Mouse (Mus musculus) heart, postnatal 14 days (tissue): ENCODE measurements around the gene Cyp1a2. TPM values are rescaled to one million over a fixed set of nuclear protein-coding genes. Genes with fewer than 3 reads are reported as not detected.
"Not testable (repeated sequence)": the region's sequence is repeated elsewhere in the genome, so short reads cannot be mapped to it uniquely, and the experiment has no call there.

Source experiments
- DNase-seq, 2 experiments: peaks; one replicate each; pipeline ENCODE4 v3.0.0; 2021 to 2022
- intact Hi-C: fragments of 180-260 bp; cut with DNase I; formaldehyde crosslinking; loops from one replicate; pipeline ENCODE4 v1.15.1; 2025
- long read RNA-seq, 2 experiments: library from polyadenylated mRNA; stranded (forward); transcript quantifications; one replicate each; pipeline ENCODE4 v2.0.0; 2021
- total RNA-seq, 2 experiments: library from RNA; stranded (reverse); gene quantifications; 2 replicates each; pipeline ENCODE4 v1.2.3; 2021

Gene Cyp1a2
- not detected for total RNA-seq
- long read RNA-seq, experiment 1: 0 reads
- long read RNA-seq, experiment 2: 0 reads

DNA sequence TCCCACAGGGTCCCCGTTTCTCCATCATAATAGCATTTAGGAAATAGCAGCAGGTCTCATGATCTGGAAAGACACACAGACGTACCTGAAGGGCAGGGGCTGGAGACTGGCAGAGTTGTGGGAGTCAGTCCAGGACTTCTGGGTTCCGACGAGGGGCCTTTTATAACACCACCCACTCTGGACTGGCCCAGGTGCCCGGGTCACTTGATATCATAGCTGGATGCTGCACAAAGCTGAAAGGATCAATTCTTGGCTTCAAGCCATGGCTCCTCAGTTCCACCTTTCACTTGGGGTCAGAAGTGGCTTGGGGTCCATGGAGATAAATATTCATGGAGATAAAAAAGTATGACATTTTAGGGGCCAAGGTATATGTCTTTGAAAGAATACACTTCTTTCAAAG is at the start of gene Cyp1a2:
Cyp1a2 (minus strand) TSS at position 184 of the 400 bp plus-strand sequence.
- no peak for DNase-seq
- intact Hi-C loops: no loop called here

DNA sequence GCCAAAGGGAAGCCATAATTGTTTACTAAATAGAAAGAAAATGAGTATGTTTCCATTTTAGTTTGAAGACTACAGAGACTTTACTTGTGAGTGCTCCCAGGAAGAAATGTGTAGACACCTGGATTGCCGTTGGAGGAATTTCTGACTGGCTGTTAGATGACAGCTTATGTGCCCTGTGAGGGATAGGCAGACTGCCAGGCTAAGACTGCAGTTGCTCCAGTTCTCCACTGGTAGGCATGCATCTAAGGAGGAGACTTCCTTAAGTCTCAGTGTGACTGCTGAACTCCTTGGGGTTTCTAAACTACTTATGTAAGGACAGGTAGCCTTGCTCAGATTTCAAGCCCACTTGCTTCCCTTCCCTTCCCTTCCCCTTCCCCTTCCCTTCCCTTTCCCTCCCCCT is 44.8 kb upstream of the Cyp1a2 start:
- intact Hi-C loops: no loop called here

DNA sequence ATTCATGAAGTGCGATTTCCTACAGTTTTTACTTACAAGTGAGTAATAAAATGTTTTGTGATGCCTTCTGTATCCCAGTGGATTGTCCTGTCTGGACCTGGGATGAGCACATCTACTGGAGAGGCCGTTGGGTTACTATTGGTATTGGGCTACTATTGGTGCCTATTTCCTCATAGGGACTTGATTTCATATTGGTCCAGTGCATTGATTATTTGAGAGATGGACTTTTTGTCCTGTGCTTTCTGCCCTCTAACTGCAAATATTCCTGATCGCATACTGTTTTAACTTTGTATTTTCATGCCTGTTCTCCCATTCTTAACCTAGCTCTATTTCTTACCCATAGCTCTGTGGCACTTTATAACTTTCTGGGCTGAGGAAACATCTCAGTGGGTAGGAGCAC is 41.2 kb upstream of the Cyp1a2 start:
- intact Hi-C loops: no loop called here
- no peak for DNase-seq

More for the DNA sequence above, 44.8 kb upstream of the Cyp1a2 start:
- DNase-seq: no peak

DNA sequence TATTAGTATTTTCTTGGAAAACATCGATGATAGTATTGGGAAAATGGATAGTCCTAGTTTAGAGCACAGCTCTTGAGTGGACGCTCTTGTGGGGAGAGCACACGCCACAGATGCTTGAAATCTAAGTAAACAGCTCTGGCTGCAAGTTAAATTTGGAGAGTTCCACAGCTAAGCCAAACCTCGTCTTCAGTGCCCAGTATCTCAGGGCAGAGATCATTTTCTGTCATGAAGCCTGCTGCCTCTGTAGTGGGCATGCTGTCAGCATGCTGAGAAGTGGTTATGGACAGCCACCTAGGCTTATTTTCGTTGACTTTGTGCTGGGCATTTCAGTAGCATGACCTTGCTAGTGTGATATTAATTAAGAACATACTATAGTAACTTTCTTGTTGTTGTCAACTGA is 40.3 kb upstream of the Cyp1a2 start:
- DNase-seq: no peak
- intact Hi-C loops: no loop called here

- intact Hi-C loops: no loop called here
- DNase-seq: peak; percentile 80
Measured at GRCm38 (mm10) chr9:57723315-57723715, 39.8 kb upstream of the Cyp1a2 start.

- intact Hi-C loops: no loop called here
- DNase-seq: no peak
Measured at GRCm38 (mm10) chr9:57722371-57722770, 38.9 kb upstream of the Cyp1a2 start.

GRCm38 (mm10) chr9:57720736-57721135 is 37.2 kb upstream of the Cyp1a2 start:
- no peak for DNase-seq
- intact Hi-C loops: no loop called here

DNA sequence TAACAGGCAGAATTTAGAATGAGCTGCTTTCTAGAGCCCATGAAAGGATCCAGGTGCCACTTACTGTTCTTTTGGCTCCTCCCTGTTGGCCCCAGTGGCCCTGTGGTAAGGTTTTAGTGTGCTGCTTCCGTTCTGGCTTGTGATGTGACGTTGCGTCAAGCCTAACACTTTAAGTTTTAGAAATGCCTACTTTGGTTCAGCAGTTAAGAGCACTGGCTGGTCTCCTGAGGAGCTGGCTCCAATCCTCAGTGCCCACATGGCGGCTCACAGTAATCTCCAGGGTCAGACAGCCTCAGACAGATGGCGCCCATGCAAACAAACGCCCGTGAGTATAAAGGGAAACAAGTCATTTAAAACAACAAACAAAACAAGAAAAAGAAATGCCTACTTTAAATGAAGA is 34.9 kb upstream of the Cyp1a2 start:
- no peak for DNase-seq
- intact Hi-C loops: no loop called here

DNA sequence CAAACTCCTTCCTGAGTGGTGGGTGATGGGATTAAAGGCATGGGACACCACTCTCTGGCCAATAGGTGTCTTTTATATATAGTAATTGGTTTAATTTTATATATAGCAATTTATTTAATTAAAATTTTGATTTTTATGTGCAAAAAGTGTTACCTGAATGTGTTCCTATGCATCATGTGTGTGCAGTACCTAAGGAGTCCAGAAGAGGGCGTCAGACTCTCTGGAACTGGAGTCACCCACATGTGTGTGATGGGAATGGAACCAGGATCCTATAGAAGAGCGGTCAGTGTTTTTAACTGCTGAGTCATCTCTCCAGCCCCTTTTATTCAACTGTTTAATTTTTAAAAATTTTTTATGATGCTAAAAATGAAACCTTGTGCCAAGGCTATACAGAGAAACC is 28.7 kb upstream of the Cyp1a2 start:
- intact Hi-C loops: no loop called here

DNA sequence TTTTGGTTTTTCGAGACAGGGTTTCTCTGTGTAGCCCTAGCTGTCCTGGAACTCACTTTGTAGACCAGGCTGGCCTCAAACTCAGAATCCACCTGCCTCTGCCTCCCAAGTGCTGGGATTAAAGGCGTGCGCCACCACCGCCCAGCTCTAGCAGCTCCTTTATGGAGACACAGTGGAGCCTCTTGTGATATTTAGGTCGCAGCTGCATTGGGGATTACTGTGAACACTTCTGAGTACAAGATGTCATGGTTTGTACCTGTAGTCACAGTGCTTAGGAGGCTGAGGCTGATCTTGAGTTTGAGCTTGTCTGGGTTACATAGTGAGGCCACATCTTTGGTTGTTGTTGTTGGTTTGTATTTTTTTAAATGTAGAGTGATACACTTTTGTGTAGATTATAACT is 26.7 kb upstream of the Cyp1a2 start:
- intact Hi-C loops: not testable (repeated sequence)

More for the DNA sequence above, 28.7 kb upstream of the Cyp1a2 start:
- no peak for DNase-seq

DNA sequence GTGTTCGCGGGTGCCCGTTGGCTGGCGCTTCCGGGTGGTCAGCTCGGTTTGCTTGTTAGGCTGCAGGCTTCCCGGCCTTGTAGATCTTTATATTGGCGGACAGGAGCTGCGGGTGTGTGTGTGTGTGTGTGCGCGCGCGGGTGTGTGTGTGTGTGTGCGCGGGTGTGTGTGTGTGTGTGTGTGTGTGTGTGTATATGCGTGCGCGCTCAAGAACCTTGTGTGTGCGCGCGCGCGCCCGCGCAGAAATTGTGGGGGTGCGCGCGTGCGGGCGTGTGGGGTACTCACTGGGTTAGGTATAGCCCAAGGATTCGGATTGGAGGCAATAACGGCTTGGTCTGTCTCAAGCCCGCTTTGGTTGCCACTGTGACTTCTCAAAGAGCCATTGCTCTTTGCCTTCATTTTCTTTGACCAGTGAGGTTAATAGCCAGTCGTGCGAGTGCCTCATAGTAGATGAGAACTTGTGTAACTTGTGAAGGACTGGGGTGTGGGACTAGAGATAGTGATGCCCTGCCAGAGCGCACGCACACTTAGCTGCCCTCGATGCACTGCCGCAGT is 25.3 kb upstream of the Cyp1a2 start:
- DNase-seq: peak; percentile 49 to 53
- intact Hi-C loops: loop anchor here (5.0 kb wide), 1 partner anchor 34 kb away; no protein-coding TSS in a partner anchor

More for the DNA sequence above, 26.7 kb upstream of the Cyp1a2 start:
- DNase-seq: not testable (repeated sequence)

DNA sequence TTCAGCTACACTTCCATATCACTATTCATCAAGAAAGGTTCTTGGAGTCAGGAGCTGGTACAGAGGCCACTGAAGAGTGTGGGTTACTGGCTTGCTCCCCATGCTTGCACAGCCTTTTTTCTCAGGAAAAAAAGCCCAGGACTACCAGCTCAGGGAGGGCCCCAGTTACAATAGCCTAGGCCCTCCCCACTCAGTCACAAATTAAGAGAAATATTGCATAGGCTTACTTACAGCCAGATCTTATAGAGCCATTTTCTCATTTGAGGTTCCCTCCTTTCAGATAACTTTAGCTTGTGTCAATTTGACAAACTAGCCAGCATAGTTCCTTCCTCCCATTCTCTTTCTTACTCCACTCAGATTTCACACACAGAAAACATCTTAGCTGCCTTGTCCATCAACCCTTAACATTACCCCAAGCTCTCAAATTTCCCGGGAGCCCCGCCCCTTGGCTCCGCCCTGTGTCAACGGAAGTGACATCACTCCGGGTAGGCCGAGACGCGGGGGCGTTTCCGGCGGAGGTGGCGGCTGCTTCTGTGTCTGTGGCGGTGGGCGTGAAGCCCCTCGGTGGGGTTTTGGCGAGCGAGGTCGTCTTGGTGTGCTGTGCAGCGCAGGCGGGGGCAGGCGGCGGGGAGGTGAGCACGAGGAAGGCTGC is 24.7 kb upstream of the Cyp1a2 start, which contains the start of gene Edc3:
Edc3 (plus strand) TSS at position 473 of the 652 bp plus-strand sequence.
- intact Hi-C loops: loop anchor here (5.0 kb wide), 1 partner anchor 34 kb away; no protein-coding TSS in a partner anchor
- DNase-seq: peak; percentile 88 to 95

GRCm38 (mm10) chr9:57706496-57706895 is 23.0 kb upstream of the Cyp1a2 start:
- no peak for DNase-seq
- intact Hi-C loops: loop anchor here (5.0 kb wide), 1 partner anchor 36 kb away; no protein-coding TSS in a partner anchor

DNA sequence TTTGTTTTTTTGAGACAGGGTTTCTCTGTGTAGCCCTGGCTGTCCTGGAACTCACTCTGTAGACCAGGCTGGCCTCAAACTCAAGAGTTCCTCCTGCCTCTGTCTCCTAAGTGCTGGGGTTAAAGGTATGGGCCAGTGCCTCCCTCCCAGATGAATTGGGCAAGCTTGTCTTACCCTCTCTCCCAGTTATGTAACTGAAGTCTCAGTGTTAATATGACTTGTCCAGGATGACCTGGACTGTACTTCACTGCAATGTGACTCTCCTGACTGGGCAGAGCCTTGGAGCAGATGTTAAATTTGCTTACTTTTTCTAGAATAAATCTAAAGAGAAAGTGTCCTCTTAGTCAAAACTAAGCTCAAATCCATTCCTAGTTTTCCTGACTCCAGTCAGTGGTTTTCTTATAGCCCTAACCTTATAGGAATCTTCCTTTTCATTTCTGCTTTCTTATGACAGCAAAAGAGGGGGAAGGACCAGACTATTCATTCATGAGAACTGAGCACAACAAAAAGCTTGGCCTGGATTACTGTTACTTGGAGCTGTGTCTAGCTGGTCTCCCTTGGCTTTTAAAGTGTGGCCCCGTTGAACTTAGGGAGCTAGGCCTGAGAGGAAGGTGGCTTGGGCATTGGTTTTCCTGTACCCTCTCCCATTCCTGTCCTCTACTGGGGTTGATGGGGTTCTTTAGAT is 15.1 kb upstream of the Cyp1a2 start:
- intact Hi-C loops: no loop called here

DNA sequence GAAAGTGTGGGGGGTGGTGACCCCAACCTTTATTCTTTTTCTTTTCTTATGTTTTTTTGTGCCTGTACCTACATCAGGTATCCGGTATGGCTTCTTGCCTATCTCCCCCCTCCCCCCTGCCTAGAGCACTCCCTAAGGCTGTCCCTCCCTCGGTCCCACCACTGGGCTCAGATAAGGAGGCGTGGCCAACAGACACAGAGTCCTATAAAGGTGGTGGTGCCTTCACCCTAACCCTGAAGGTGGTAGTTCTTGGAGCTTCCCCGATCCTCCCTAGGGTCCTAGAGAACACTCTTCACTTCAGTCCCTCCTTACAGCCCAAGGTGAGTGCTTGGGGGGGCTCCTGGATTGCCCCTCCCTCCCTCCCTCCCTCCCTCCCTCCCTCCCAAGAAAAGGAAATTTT is 13.9 kb upstream of the Cyp1a2 start:
- no peak for DNase-seq
- intact Hi-C loops: no loop called here

More for the DNA sequence above, 15.1 kb upstream of the Cyp1a2 start:
- no peak for DNase-seq

DNA sequence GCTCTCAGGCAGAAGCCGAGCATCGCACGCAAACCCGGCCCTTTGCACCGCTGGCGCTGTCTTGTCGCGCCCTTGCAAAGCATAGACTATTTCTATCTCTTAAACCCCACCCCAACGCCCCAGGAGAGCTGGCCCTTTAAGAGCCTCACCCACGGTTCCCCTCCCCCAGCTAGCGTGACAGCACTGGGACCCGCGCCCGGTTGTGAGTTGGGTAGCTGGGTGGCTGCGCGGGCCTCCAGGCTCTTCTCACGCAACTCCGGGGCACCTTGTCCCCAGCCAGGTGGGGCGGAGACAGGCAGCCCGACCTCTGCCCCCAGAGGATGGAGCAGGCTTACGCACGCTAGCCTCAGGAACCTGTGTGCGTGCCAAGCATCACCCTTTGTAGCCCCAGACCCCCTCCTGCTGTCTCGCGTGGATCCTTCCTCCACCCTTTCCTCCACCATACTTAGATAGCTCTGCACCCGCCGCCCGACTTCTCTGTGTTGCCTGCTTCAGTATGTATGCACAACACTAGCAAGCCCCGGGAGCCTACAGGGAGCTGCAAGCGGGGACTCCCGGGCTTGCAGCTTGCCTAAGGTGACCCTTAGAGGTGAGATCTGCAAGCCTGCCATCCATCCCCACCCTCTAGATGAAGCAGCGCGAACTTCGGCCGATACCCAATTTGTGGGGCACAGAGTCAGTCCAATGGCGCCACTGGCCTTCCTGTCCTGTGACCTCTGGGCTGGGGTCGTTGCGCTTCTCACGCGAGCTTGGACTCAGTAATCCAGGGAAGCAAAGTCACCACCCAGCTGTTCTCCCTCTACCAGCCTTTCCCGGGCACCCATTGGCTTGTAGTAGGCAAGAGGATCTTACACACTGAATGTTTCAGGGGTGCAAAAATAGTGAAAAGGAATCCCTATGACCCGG is 13.1 kb upstream of the Cyp1a2 start:
- intact Hi-C loops: no loop called here
- peak; percentile 50 for DNase-seq

GRCm38 (mm10) chr9:57694108-57694507 is 10.6 kb upstream of the Cyp1a2 start:
- intact Hi-C loops: no loop called here
- DNase-seq: no peak

DNA sequence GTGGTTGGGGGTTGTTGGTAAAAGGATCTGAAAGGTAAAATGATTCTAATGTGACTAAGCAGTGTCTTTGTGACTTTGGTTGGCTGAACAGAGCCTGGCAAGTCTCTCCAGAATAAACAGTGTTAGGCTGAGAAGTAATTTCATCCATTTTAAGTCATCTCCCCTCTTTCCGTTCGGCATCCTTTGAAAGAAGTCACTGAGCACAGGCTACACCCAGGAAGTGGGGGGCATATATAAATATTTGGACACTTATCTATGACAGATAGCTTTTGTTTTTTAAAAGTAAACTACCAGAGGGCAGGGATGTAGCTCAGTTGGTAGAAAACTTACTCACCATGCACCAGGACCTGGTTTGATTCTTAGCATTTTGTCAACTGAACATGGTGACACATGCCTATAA is 5.1 kb upstream of the Cyp1a2 start:
- no peak for DNase-seq
- intact Hi-C loops: no loop called here

- no peak for DNase-seq
- intact Hi-C loops: no loop called here
Measured at GRCm38 (mm10) chr9:57688158-57688557, 4.7 kb upstream of the Cyp1a2 start.

DNA sequence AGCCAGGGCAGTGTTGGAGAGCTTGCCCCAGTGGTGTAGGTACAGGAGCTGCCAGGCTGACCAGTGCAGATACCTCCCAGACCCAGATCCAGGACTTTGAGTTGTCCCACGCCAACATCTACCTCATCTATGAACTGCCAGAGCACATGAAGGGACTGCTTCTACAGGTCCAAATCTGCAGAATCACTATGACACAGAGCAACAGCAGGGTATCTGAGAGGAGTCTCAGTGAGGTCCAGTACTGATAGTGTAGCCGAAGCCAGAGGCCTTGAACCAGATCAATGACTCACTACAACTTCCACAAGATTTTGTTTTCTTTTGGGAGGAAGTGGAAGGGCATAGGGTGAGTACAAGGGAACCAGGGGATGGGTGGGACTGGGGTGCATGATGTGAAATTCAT is 4.2 kb upstream of the Cyp1a2 start, which contains the start of gene Cyp1a1:
Cyp1a1 (plus strand) TSS at position 178 of the 400 bp plus-strand sequence.
- DNase-seq: no peak
- intact Hi-C loops: no loop called here
